Mouse (Mus musculus) ES-Bruce4 (cell line): ENCODE data around the gene Acer1.

Experiments
- CTCF ChIP-seq: IDR thresholded peaks from one replicate; pipeline ENCODE4 v1.8.1; 2011; ENCODE audit warnings: low read depth, low read length
- EP300 ChIP-seq: IDR thresholded peaks from 2 replicates; pipeline ENCODE4 v1.6.1; 2011; ENCODE audit warnings: low read depth, low read length; ENCODE audit not compliant: insufficient read depth
- POLR2A ChIP-seq: IDR thresholded peaks from one replicate; pipeline ENCODE4 v1.8.1; 2011; ENCODE audit warnings: low read length; ENCODE audit not compliant: insufficient read depth

GRCm38 (mm10) chr17:56995046-56995445 lies 13.1 kb upstream of the Acer1 start:
- TF ChIP-seq POLR2A (no peak), EP300 (no peak), CTCF (no peak)
